Mouse (Mus musculus) ES-Bruce4 (cell line): Measurements from ENCODE around the gene Tspyl4.

Experiments used
- EP300 ChIP-seq: IDR thresholded peaks from 2 replicates; pipeline ENCODE4 v1.6.1; 2011; ENCODE audit warnings: low read depth, low read length; ENCODE audit not compliant: insufficient read depth
- POLR2A ChIP-seq: IDR thresholded peaks from one replicate; pipeline ENCODE4 v1.8.1; 2011; ENCODE audit warnings: low read length; ENCODE audit not compliant: insufficient read depth

- TF ChIP-seq POLR2A (no peak), EP300 (no peak)
These were observed 44.6 kb downstream of the Tspyl4 start for GRCm38 (mm10) chr10:34341886-34342285.
